ENCODE assay signal across 16 mouse cellular contexts in genomic region chr9:32972431-32973052, GRCm38 (mm10).
DNase-seq lines count a peak whose midpoint lies in the region; ATAC-seq and TF ChIP-seq lines count a peak whose summit lies in the region.
"Had no signal": no experiment of that assay in that cellular context is flagged by ENCODE, and none has a peak within 500 bp of the region (broad histone marks: within the 10 kb centered on the region; RNA-seq: fewer than 3 reads in every experiment).

No protein-coding gene starts in this region.

- TF ChIP-seq CTCF in gastrocnemius, adult 2 months (IDR thresholded peaks at IDR 0.05) = no peak
- no peak for TF ChIP-seq CTCF in liver, postnatal 0 days (IDR thresholded peaks at IDR 0.05; ENCODE audit: low read depth)

- TF ChIP-seq EP300 in liver, postnatal 0 days (IDR thresholded peaks at IDR 0.05; ENCODE audit: low read depth) = no peak

- ATAC-seq in limb, embryonic 11.5 days (ENCODE audit: insufficient number of reproducible peaks, low FRiP score, low TSS enrichment, low read depth) = peak; percentile 72; the same call in 1 of the 2 replicates
- ATAC-seq in limb, embryonic 15.5 days (ENCODE audit: insufficient number of reproducible peaks, low FRiP score, low TSS enrichment, low read depth) = no peak
- ATAC-seq in hindbrain, embryonic 14.5 days (ENCODE audit: low FRiP score) = no peak
- ATAC-seq in liver, postnatal 0 days = no peak
- ATAC-seq: forebrain, embryonic 15.5 days; hindbrain, postnatal 0 days had no signal

- peaks cover 4% of the 10 kb centered on the region; the same call in 1 of the 2 replicates for H3K4me1 ChIP-seq in brown adipose tissue, adult 24 weeks (ENCODE audit: control insufficient read depth, insufficient read depth, insufficient read length, low read length)
- H3K4me1 ChIP-seq in limb, embryonic 11.5 days (ENCODE audit: control insufficient read depth, insufficient read depth, low read length) = peaks cover 16% of the 10 kb centered on the region
- H3K4me1 ChIP-seq in limb, embryonic 15.5 days = peaks cover 19% of the 10 kb centered on the region
- no peaks in the 10 kb centered on the region for H3K4me1 ChIP-seq in hindbrain, embryonic 14.5 days (replicated peaks; ENCODE audit: control insufficient read depth, insufficient read depth, low read length)
- no peaks in the 10 kb centered on the region for H3K4me1 ChIP-seq in liver, postnatal 0 days (ENCODE audit: insufficient read depth)
- H3K4me1 ChIP-seq: forebrain, embryonic 15.5 days had no signal

- no peaks in the 10 kb centered on the region for H3K27me3 ChIP-seq in limb, embryonic 11.5 days (ENCODE audit: control insufficient read depth, insufficient read depth, low read length)
- H3K27me3 ChIP-seq in limb, embryonic 15.5 days = no peaks in the 10 kb centered on the region
- no peaks in the 10 kb centered on the region for H3K27me3 ChIP-seq in hindbrain, embryonic 14.5 days (ENCODE audit: control insufficient read depth, insufficient read depth, low read length)
- no peaks in the 10 kb centered on the region for H3K27me3 ChIP-seq in liver, postnatal 0 days (ENCODE audit: insufficient read depth, low read length)
- H3K27me3 ChIP-seq: CH12.LX; forebrain, embryonic 15.5 days; heart, embryonic 12.5 days had no signal

- no peak overlapping the region for H3K9ac ChIP-seq in limb, embryonic 11.5 days (ENCODE audit: low read length)
- H3K9ac ChIP-seq in limb, embryonic 15.5 days = no peak overlapping the region
- H3K9ac ChIP-seq in hindbrain, embryonic 14.5 days = no peak overlapping the region
- no peak overlapping the region for H3K9ac ChIP-seq in liver, postnatal 0 days (replicated peaks)
- H3K9ac ChIP-seq: forebrain, embryonic 15.5 days; heart, embryonic 12.5 days had no signal

- no peaks in the 10 kb centered on the region for H3K9me3 ChIP-seq in limb, embryonic 11.5 days (ENCODE audit: control insufficient read depth, low read length)
- no peaks in the 10 kb centered on the region for H3K9me3 ChIP-seq in limb, embryonic 15.5 days
- H3K9me3 ChIP-seq in hindbrain, embryonic 14.5 days (ENCODE audit: control insufficient read depth, low read length) = no peaks in the 10 kb centered on the region
- no peaks in the 10 kb centered on the region for H3K9me3 ChIP-seq in liver, postnatal 0 days (ENCODE audit: low read length)
- H3K9me3 ChIP-seq: forebrain, embryonic 15.5 days; heart, embryonic 12.5 days had no signal

- H3K4me2 ChIP-seq in limb, embryonic 11.5 days (ENCODE audit: low read depth, severe bottlenecking) = no peak overlapping the region
- no peak overlapping the region for H3K4me2 ChIP-seq in limb, embryonic 15.5 days
- H3K4me2 ChIP-seq in hindbrain, embryonic 14.5 days (replicated peaks) = no peak overlapping the region
- H3K4me2 ChIP-seq in liver, postnatal 0 days (ENCODE audit: low read depth, low read length) = no peak overlapping the region
- H3K4me2 ChIP-seq: forebrain, embryonic 15.5 days; heart, embryonic 12.5 days had no signal

- WGBS in limb, embryonic 11.5 days = 22% methylated on average over 7 of the region's 7 CpGs
- WGBS in limb, embryonic 15.5 days = 23% methylated on average over 7 of the region's 7 CpGs
- 73% methylated on average over 7 of the region's 7 CpGs for WGBS in hindbrain, embryonic 14.5 days
- WGBS in liver, postnatal 0 days (ENCODE audit: insufficient replicate concordance) = 78% methylated on average over 7 of the region's 7 CpGs

- DNase-seq in gastrocnemius, adult 2 months = no peak
- DNase-seq in gastrocnemius, postnatal 25 days = no peak
- DNase-seq in limb, embryonic 11.5 days (ENCODE audit: low spot score) = peak; percentile 47
- DNase-seq in hindbrain, embryonic 14.5 days (ENCODE audit: low spot score) = no peak
- DNase-seq in liver, postnatal 0 days = no peak
- DNase-seq: adrenal gland, adult 2 months; adrenal gland, postnatal 25 days; cerebellum, adult 2 months; cerebellum, postnatal 10 days; gastrocnemius, postnatal 36 days had no signal

- intact Hi-C loops in gastrocnemius, adult 2 months (cut with DNase I) = no loop called here

- no peaks in the 10 kb centered on the region for H3K36me3 ChIP-seq in limb, embryonic 11.5 days (ENCODE audit: control insufficient read depth, insufficient read depth, low read length)
- H3K36me3 ChIP-seq in limb, embryonic 15.5 days = no peaks in the 10 kb centered on the region
- no peaks in the 10 kb centered on the region for H3K36me3 ChIP-seq in hindbrain, embryonic 14.5 days (replicated peaks; ENCODE audit: control insufficient read depth, insufficient read depth)
- no peaks in the 10 kb centered on the region for H3K36me3 ChIP-seq in liver, postnatal 0 days (replicated peaks; ENCODE audit: insufficient read depth, low read length)
- H3K36me3 ChIP-seq: forebrain, embryonic 15.5 days; heart, embryonic 12.5 days had no signal

- H3K27ac ChIP-seq in gastrocnemius, adult 2 months = peak overlapping the region; percentile 72
- H3K27ac ChIP-seq in brown adipose tissue, adult 24 weeks (replicated peaks; ENCODE audit: low read depth, low read length) = peak overlapping the region; percentile 43
- H3K27ac ChIP-seq in limb, embryonic 11.5 days (replicated peaks; ENCODE audit: low read depth, low read length) = peak overlapping the region; percentile 14; the same call in 1 of the 2 replicates
- H3K27ac ChIP-seq in limb, embryonic 15.5 days = peak overlapping the region; percentile 11; the same call in 1 of the 2 replicates
- H3K27ac ChIP-seq in hindbrain, embryonic 14.5 days = no peak overlapping the region
- no peak overlapping the region for H3K27ac ChIP-seq in liver, postnatal 0 days (ENCODE audit: low read depth)
- H3K27ac ChIP-seq: forebrain, embryonic 15.5 days; hindbrain, postnatal 0 days had no signal

- no peak overlapping the region for H3K4me3 ChIP-seq in gastrocnemius, adult 2 months
- H3K4me3 ChIP-seq in brown adipose tissue, adult 24 weeks (ENCODE audit: insufficient read depth, low read depth, low read length) = no peak overlapping the region
- no peak overlapping the region for H3K4me3 ChIP-seq in limb, embryonic 11.5 days (ENCODE audit: low read depth, low read length)
- H3K4me3 ChIP-seq in limb, embryonic 15.5 days = no peak overlapping the region
- no peak overlapping the region for H3K4me3 ChIP-seq in hindbrain, embryonic 14.5 days (replicated peaks; ENCODE audit: low read length)
- H3K4me3 ChIP-seq in liver, postnatal 0 days (ENCODE audit: low read depth, low read length) = no peak overlapping the region
- H3K4me3 ChIP-seq: forebrain, embryonic 15.5 days; heart, embryonic 12.5 days had no signal

Comparison
In these comparisons a context has a peak if more than half of its experiments do, and no peak if none do; other contexts are left out.
1. H3K27ac ChIP-seq: peak in gastrocnemius, adult 2 months (single experiment), brown adipose tissue, adult 24 weeks (single experiment), limb, embryonic 11.5 days (single experiment) and limb, embryonic 15.5 days (single experiment); none in hindbrain, embryonic 14.5 days (single experiment) and liver, postnatal 0 days (single experiment).